Mouse (Mus musculus): ENCODE measurements around the gene Pwp2.

DNA sequence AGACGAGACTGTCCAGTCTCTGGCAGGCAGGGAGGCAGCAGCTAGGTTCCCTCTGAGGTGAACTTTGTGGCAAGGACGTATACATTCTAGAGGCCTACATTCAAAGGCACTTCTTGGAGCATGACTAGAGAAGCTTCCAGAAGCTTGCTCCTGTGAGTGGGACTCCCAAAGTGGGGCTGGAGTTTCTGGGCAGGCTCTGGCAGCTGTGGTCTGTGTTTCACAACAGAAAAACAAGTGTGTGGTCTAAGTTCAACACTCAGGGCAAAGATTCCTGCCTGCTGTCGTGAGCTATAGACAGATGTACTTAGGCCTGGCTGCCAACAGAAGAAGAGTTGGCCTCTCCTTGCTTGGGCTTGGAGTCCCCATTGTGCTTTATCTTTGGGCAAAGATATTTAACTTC lies 44.1 kb downstream of the Pwp2 start:
- TF ChIP-seq CTCF (IDR thresholded peaks at IDR 0.05; ENCODE audit: low read depth, low read length) (no peak), GATA1 (IDR thresholded peaks at IDR 0.05; ENCODE audit: borderline replicate concordance, low read length) (no peak), GATA2 (IDR thresholded peaks at IDR 0.05; ENCODE audit: borderline replicate concordance, low read depth, low read length) (no peak), TAL1 (conservative IDR thresholded peaks at IDR 0.05; ENCODE audit: low read depth, low read length) (no peak)
